Mouse (Mus musculus): ENCODE data around the gene Kcnj12. TPM values are rescaled to one million over a fixed set of nuclear protein-coding genes. Genes with fewer than 3 reads are reported as not detected.

Gene Kcnj12
- polyA plus RNA-seq, 1 experiment from 2014 or later: 2.6 TPM

DNA sequence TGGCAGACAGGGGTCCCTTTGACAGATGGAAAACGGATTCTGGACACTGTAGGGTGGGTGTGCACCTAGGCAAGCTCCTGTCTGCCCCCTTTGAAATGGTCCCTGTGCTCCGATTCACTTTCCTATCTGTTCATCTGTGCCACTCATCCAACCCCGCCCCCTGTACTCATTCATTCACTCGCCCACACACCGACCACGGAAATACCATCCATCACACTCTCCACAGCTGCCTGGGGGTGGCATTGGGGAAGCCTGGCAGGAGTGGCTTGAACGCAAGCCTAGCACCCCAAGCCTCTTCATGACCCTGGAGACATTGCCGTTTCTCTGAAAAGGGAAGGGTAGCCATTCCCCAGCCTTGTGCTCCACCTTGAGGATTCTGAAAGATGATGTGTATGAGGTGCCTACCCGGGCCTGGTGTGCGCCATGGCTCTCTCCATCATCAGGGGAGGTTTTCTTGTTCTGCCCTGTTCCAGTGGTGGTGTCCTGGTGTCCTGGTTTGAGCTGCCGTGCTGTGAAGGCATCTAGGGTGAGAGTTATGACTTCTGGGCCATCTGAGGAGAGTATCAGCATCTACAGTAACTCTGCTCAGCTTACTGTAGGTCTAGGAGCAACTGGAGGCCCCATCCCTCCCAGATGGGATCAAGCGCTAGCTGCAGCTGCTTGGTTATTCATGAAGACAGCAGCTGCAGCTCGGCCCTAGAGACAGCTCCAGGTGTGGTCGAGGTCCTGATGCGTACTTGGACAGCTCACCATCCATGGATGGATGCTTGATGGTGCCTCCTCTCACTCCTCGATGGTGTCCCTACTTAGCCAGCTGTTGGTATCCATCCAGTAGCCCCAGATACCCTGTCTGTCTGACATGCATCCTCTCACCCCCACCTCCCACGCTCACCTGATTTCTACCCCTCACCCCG, 40.4 kb downstream of the Kcnj12 start:
- ATAC-seq (ENCODE audit: extremely low read depth, insufficient number of reproducible peaks, low FRiP score, low TSS enrichment): no peak
- Histone ChIP-seq H3K4me1 (peaks cover 29% of the 10 kb centered on the region), H3K4me2 (no peak overlapping the region), H3K36me3 (no peaks in the 10 kb centered on the region), H3K9ac (no peak overlapping the region), H3K27ac (replicated peaks) (no peak overlapping the region), H3K27me3 (replicated peaks) (no peaks in the 10 kb centered on the region), H3K4me3 (no peak overlapping the region), H3K9me3 (no peaks in the 10 kb centered on the region)
- 76% methylated on average over 18 of the region's 18 CpGs for WGBS

GRCm38 (mm10) chr11:61063503-61063902, 41.1 kb downstream of the Kcnj12 start:
- no peaks in the 10 kb centered on the region for H3K36me3 ChIP-seq
- H3K9ac ChIP-seq: no peak overlapping the region
- WGBS: 85% methylated on average over 6 of the region's 6 CpGs
- H3K4me3 ChIP-seq: no peak overlapping the region
- H3K27ac ChIP-seq (replicated peaks): no peak overlapping the region
- no peaks in the 10 kb centered on the region for H3K9me3 ChIP-seq
- H3K4me2 ChIP-seq: no peak overlapping the region
- peaks cover 34% of the 10 kb centered on the region for H3K4me1 ChIP-seq
- no peaks in the 10 kb centered on the region for H3K27me3 ChIP-seq (replicated peaks)
- no peak for ATAC-seq (ENCODE audit: extremely low read depth, insufficient number of reproducible peaks, low FRiP score, low TSS enrichment)

- WGBS: 85% methylated on average over 6 of the region's 6 CpGs
- H3K4me2 ChIP-seq: no peak overlapping the region
- H3K27me3 ChIP-seq (replicated peaks): no peaks in the 10 kb centered on the region
- H3K27ac ChIP-seq (replicated peaks): no peak overlapping the region
- no peak overlapping the region for H3K4me3 ChIP-seq
- H3K9ac ChIP-seq: no peak overlapping the region
- no peaks in the 10 kb centered on the region for H3K9me3 ChIP-seq
- ATAC-seq (ENCODE audit: extremely low read depth, insufficient number of reproducible peaks, low FRiP score, low TSS enrichment): no peak
- no peaks in the 10 kb centered on the region for H3K36me3 ChIP-seq
- peaks cover 34% of the 10 kb centered on the region for H3K4me1 ChIP-seq
These were observed 43.3 kb downstream of the Kcnj12 start for GRCm38 (mm10) chr11:61065620-61066019.

DNA sequence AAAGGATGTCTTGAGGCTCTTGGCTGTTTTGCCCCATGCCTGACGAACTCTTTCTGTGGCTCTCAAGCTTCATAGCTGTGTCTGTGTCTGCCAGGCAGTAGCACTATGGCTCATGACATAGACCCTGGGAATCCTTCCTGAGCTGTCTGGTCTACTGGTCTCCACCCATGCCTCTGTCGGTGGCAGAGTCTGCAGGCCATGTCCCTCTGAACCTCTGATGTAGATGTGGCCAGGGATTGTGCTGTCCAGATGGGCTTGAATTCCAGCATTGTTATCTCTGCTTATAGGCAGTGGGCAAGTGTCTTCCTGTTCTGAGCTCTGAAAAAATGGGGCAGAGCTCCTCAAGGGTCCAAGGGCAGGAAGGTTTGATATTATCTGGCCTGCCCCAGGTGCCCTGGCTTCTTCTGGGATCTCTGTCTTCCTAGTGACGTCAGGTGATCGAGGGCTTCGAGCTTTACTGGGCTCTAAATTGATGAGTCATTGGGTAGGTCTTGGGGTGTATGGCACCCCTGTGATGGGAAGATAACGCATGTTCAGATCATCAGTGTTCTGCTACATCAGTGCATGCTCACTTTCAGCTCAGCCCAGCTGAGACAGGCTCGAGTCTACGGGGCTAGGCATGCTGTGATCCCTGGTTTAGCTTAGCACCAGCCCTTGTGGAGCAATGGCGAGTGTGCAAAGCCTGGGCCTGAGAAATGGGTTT, 44.9 kb downstream of the Kcnj12 start:
- 85% methylated on average over 9 of the region's 9 CpGs for WGBS
- ATAC-seq (ENCODE audit: extremely low read depth, insufficient number of reproducible peaks, low FRiP score, low TSS enrichment): no peak

DNA sequence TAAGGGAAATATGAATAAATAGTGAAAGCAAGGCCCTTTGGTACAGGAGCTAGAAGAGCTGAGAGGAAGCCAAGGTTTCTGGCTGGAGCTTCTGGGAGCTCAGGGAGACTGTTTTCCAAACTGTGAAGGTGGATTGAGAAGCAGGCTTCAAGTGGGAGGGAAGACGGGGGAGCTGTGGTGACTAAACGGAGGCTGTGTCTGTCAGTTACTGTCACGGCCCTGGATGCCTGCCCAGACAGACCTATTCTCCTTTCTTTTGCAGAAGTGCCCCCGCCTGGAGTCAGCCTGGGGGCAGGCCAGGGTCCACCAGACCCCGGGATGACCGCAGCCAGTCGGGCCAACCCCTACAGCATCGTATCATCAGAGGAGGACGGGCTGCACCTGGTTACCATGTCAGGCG, 46.5 kb downstream of the Kcnj12 start:
- no peak overlapping the region for H3K4me2 ChIP-seq
- H3K9ac ChIP-seq: no peak overlapping the region
- H3K9me3 ChIP-seq: no peaks in the 10 kb centered on the region
- H3K36me3 ChIP-seq: no peaks in the 10 kb centered on the region
- H3K27me3 ChIP-seq (replicated peaks): no peaks in the 10 kb centered on the region
- peaks cover 44% of the 10 kb centered on the region for H3K4me1 ChIP-seq
- WGBS: 57% methylated on average over 10 of the region's 10 CpGs
- peak overlapping the region; percentile 73 for H3K27ac ChIP-seq (replicated peaks)
- no peak for ATAC-seq (ENCODE audit: extremely low read depth, insufficient number of reproducible peaks, low FRiP score, low TSS enrichment)
- no peak overlapping the region for H3K4me3 ChIP-seq

More for the DNA sequence above, 44.9 kb downstream of the Kcnj12 start:
- Histone ChIP-seq H3K27ac (replicated peaks) (no peak overlapping the region), H3K27me3 (replicated peaks) (no peaks in the 10 kb centered on the region), H3K4me2 (no peak overlapping the region), H3K36me3 (no peaks in the 10 kb centered on the region), H3K4me1 (peaks cover 36% of the 10 kb centered on the region), H3K9ac (no peak overlapping the region), H3K9me3 (no peaks in the 10 kb centered on the region), H3K4me3 (no peak overlapping the region)

DNA sequence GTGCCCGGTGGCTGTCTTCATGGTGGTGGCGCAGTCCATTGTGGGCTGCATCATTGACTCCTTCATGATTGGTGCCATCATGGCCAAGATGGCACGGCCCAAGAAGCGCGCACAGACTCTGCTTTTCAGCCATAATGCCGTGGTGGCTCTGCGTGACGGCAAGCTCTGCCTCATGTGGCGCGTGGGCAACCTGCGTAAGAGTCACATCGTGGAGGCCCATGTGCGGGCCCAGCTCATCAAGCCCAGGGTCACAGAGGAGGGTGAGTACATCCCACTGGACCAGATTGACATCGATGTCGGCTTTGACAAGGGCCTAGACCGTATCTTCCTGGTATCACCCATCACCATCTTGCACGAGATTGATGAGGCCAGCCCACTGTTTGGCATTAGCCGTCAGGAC, 47.3 kb downstream of the Kcnj12 start:
- Histone ChIP-seq H3K4me1 (peaks cover 44% of the 10 kb centered on the region), H3K4me3 (no peak overlapping the region), H3K9ac (no peak overlapping the region), H3K36me3 (no peaks in the 10 kb centered on the region), H3K4me2 (no peak overlapping the region), H3K27ac (replicated peaks) (no peak overlapping the region), H3K27me3 (replicated peaks) (no peaks in the 10 kb centered on the region), H3K9me3 (no peaks in the 10 kb centered on the region)
- ATAC-seq (ENCODE audit: extremely low read depth, insufficient number of reproducible peaks, low FRiP score, low TSS enrichment): no peak
- WGBS: 94% methylated on average over 18 of the region's 18 CpGs

- Histone ChIP-seq H3K4me3 (no peak overlapping the region), H3K27ac (replicated peaks) (no peak overlapping the region)
These were observed 52.4 kb downstream of the Kcnj12 start for GRCm38 (mm10) chr11:61074646-61075317.

GRCm38 (mm10) chr11:61075361-61076326, 53.3 kb downstream of the Kcnj12 start:
- H3K4me2 ChIP-seq: peak overlapping the region; percentile 40; the same call in 1 of the 2 replicates
- no peaks in the 10 kb centered on the region for H3K36me3 ChIP-seq
- H3K9ac ChIP-seq: no peak overlapping the region
- no peaks in the 10 kb centered on the region for H3K27me3 ChIP-seq (replicated peaks)
- no peak for ATAC-seq (ENCODE audit: extremely low read depth, insufficient number of reproducible peaks, low FRiP score, low TSS enrichment)
- H3K4me1 ChIP-seq: peaks cover 42% of the 10 kb centered on the region
- 43% methylated on average over 15 of the region's 15 CpGs for WGBS
- no peaks in the 10 kb centered on the region for H3K9me3 ChIP-seq
- 0 out of 2 replicates have a peak overlapping the region, but pooled peaks have one; percentile 29 for H3K27ac ChIP-seq (replicated peaks)
- H3K4me3 ChIP-seq: no peak overlapping the region

More at GRCm38 (mm10) chr11:61074646-61075317, 52.4 kb downstream of the Kcnj12 start:
- Histone ChIP-seq H3K27me3 (replicated peaks) (no peaks in the 10 kb centered on the region), H3K4me1 (peaks cover 49% of the 10 kb centered on the region), H3K9ac (no peak overlapping the region), H3K4me2 (no peak overlapping the region), H3K36me3 (no peaks in the 10 kb centered on the region), H3K9me3 (no peaks in the 10 kb centered on the region)
- 60% methylated on average over 5 of the region's 5 CpGs for WGBS
- no peak for ATAC-seq (ENCODE audit: extremely low read depth, insufficient number of reproducible peaks, low FRiP score, low TSS enrichment)

GRCm38 (mm10) chr11:61081624-61082023, 59.3 kb downstream of the Kcnj12 start:
- no peak overlapping the region for H3K4me3 ChIP-seq
- no peak for ATAC-seq (ENCODE audit: extremely low read depth, insufficient number of reproducible peaks, low FRiP score, low TSS enrichment)
- peaks cover 23% of the 10 kb centered on the region; the same call in 1 of the 2 replicates for H3K27me3 ChIP-seq (replicated peaks)
- H3K27ac ChIP-seq (replicated peaks): no peak overlapping the region
- no peak overlapping the region for H3K4me2 ChIP-seq
- H3K4me1 ChIP-seq: peaks cover 7% of the 10 kb centered on the region; the same call in 1 of the 2 replicates
- no peaks in the 10 kb centered on the region for H3K9me3 ChIP-seq
- no peaks in the 10 kb centered on the region for H3K36me3 ChIP-seq
- WGBS: 73% methylated on average over 2 of the region's 2 CpGs
- no peak overlapping the region for H3K9ac ChIP-seq

GRCm38 (mm10) chr11:61090195-61090594, 67.8 kb downstream of the Kcnj12 start:
- Histone ChIP-seq H3K9ac (no peak overlapping the region), H3K4me2 (no peak overlapping the region), H3K36me3 (no peaks in the 10 kb centered on the region), H3K4me3 (no peak overlapping the region), H3K27ac (replicated peaks) (no peak overlapping the region), H3K4me1 (peaks cover 5% of the 10 kb centered on the region; the same call in 1 of the 2 replicates), H3K9me3 (peaks cover 5% of the 10 kb centered on the region; the same call in 1 of the 2 replicates), H3K27me3 (replicated peaks) (no peaks in the 10 kb centered on the region)
- ATAC-seq (ENCODE audit: extremely low read depth, insufficient number of reproducible peaks, low FRiP score, low TSS enrichment): no peak
- 73% methylated on average over 7 of the region's 7 CpGs for WGBS

All from heart, embryonic 13.5 days (tissue).